Mouse (Mus musculus): Measurements from ENCODE around the gene Tbc1d5. TPM values are rescaled to one million over a fixed set of nuclear protein-coding genes. Genes with fewer than 3 reads are reported as not detected.
A peak's percentile ranks its signal among the peaks of the same experiment; 100 is the strongest.

Gene Tbc1d5
- polyA plus RNA-seq, 1 experiment from 2014 or later = 4.6 TPM

DNA sequence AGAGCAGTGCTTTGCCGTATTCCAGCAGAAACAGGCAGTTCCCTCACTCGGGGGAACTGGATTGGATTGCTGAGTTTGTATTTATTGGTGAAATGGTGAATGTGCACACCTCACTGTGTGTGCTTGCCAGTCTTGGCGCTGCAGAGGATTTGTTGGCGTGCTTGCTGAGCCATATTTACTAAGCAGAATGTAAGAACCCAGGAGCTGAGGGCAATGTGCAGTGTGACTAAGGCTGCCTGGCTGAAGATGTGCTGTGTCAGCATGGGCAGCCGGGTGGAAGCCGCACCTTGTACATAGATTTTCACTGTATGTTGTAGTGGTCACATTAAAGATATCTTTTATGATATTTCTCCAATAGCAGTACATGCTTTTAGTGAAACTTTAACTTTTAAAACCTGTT is 491.0 kb downstream of the Tbc1d5 start:
- Histone ChIP-seq H3K9ac (ENCODE audit: low read depth, low read length) (no peak overlapping the region), H3K9me3 (ENCODE audit: control insufficient read depth) (no peaks in the 10 kb centered on the region), H3K27ac (ENCODE audit: low read depth, low read length) (no peak overlapping the region), H3K27me3 (replicated peaks; ENCODE audit: control insufficient read depth, insufficient read depth, low read length) (no peaks in the 10 kb centered on the region), H3K36me3 (ENCODE audit: control insufficient read depth, insufficient read depth) (no peaks in the 10 kb centered on the region), H3K4me1 (replicated peaks; ENCODE audit: control insufficient read depth, insufficient read depth, low read length) (peaks cover 11% of the 10 kb centered on the region; the same call in 1 of the 2 replicates), H3K4me2 (replicated peaks; ENCODE audit: low read depth) (no peak overlapping the region), H3K4me3 (ENCODE audit: low read depth, low read length) (no peak overlapping the region)
- no peak for TF ChIP-seq CTCF (IDR thresholded peaks at IDR 0.05; ENCODE audit: low read depth)
- WGBS = 57% methylated on average over 6 of the region's 6 CpGs
- peak; percentile 60 for ATAC-seq

- no peak for ATAC-seq
- Histone ChIP-seq H3K27me3 (replicated peaks; ENCODE audit: control insufficient read depth, insufficient read depth, low read length) (no peaks in the 10 kb centered on the region), H3K4me2 (replicated peaks; ENCODE audit: low read depth) (no peak overlapping the region), H3K36me3 (ENCODE audit: control insufficient read depth, insufficient read depth) (no peaks in the 10 kb centered on the region), H3K27ac (ENCODE audit: low read depth, low read length) (no peak overlapping the region), H3K4me1 (replicated peaks; ENCODE audit: control insufficient read depth, insufficient read depth, low read length) (peaks cover 13% of the 10 kb centered on the region; the same call in 1 of the 2 replicates), H3K4me3 (ENCODE audit: low read depth, low read length) (no peak overlapping the region), H3K9ac (ENCODE audit: low read depth, low read length) (no peak overlapping the region), H3K9me3 (ENCODE audit: control insufficient read depth) (no peaks in the 10 kb centered on the region)
- no peak for TF ChIP-seq CTCF (IDR thresholded peaks at IDR 0.05; ENCODE audit: low read depth)
- 85% methylated on average over 10 of the region's 10 CpGs for WGBS
These were observed 491.5 kb downstream of the Tbc1d5 start for GRCm38 (mm10) chr17:50687670-50688069.

DNA sequence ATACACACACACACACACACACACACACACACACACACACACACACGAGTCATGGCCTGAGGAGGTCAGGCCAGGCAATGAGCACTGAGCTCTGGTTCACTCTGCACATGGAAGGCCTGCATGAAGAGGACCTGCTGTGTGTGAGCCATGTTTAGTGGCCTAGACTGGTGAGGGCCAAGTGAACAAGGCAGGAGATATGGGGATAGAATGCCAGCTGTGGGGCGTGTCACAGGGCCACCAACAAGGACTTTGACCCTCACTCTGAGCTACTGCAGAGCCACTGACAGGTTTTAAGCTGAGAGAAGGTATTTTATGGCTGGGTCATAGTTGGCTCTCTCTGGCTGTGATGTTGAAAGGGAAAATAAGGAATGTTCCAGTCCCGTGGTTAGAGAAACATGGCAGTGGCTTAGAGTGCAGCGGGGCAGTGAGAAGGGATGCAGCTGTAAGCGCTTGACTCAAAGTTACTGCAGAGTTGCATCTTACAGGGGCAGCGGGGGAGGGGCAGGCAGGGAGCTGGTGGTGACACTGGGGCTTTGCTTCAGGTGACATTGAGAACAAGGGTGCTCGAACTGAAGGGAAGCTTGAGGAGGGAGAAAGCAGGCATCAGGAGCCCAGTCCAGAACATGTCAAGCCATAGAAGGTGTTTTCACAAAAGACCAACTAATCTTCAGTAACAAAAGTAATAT is 494.0 kb downstream of the Tbc1d5 start:
- H3K36me3 ChIP-seq (ENCODE audit: control insufficient read depth, insufficient read depth) = no peaks in the 10 kb centered on the region
- H3K27ac ChIP-seq (ENCODE audit: low read depth, low read length) = peak overlapping the region; percentile 60
- no peak for TF ChIP-seq CTCF (IDR thresholded peaks at IDR 0.05; ENCODE audit: low read depth)
- no peak overlapping the region for H3K9ac ChIP-seq (ENCODE audit: low read depth, low read length)
- peak overlapping the region; percentile 51 for H3K4me2 ChIP-seq (replicated peaks; ENCODE audit: low read depth)
- H3K4me3 ChIP-seq (ENCODE audit: low read depth, low read length) = no peak overlapping the region
- peak; percentile 96 for ATAC-seq
- WGBS = 31% methylated on average over 7 of the region's 7 CpGs
- peaks cover 14% of the 10 kb centered on the region; the same call in 1 of the 2 replicates for H3K4me1 ChIP-seq (replicated peaks; ENCODE audit: control insufficient read depth, insufficient read depth, low read length)
- H3K9me3 ChIP-seq (ENCODE audit: control insufficient read depth) = no peaks in the 10 kb centered on the region
- no peaks in the 10 kb centered on the region for H3K27me3 ChIP-seq (replicated peaks; ENCODE audit: control insufficient read depth, insufficient read depth, low read length)

All from intestine, postnatal 0 days (tissue).